Mouse (Mus musculus) spleen, adult 12 weeks (tissue): ENCODE data around the gene Lamp2.
"Not testable (repeated sequence)": the region's sequence is repeated elsewhere in the genome, so short reads cannot be mapped to it uniquely, and the experiment has no call there.

Experiments
- DNase-seq: peaks from one replicate; pipeline ENCODE4 v3.0.0; 2022; ENCODE audit warnings: low spot score

The Lamp2 gene

GRCm38 (mm10) chrX:38455890-38456634 lies at the start of gene Lamp2:
Gene Lamp2, minus strand, starts transcription at chrX:38456454.
- peak; percentile 60 for DNase-seq

DNA sequence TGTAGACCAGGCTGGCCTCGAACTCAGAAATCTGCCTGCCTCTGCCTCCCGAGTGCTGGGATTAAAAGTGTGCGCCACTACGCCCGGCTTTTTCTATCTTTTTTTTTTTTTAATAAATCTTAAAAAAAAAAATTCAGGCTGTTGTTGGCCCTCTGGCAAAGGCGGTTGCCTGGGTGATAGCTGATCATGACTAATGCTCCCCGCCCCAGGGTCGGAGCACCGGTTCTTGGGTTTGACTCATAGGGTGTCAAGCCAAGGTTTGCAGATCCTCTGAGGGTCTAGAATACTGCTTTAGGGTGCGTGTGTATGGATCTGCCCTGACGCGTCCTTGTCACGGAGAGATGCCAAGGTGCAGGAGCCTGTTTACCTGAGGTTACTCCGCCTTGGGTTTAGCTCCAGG lies 48.6 kb upstream of the Lamp2 start:
- DNase-seq: no peak

- DNase-seq: not testable (repeated sequence)
Observed at GRCm38 (mm10) chrX:38502182-38502581, 45.9 kb upstream of the Lamp2 start.

GRCm38 (mm10) chrX:38485464-38485863 lies 29.2 kb upstream of the Lamp2 start:
- not testable (repeated sequence) for DNase-seq

DNA sequence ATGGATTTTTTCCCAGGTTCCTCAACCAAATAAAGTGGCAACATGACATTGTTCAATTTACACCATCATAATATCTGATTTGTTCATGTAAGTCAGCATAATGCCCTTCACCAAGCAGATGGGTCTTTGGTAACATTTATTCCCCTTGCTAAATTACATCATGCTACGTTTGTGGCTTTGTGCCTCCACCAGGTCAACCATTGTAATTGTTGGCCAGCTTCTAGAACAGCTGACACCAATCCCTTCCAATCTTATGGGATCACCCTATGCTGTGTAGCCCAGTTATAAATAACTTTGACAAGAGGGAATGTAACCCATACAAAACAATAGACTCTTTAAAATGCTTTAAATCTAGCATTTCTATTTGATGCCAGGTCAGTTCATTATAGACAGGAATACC lies 22.3 kb upstream of the Lamp2 start:
- no peak for DNase-seq

GRCm38 (mm10) chrX:38473537-38474299 lies 17.5 kb upstream of the Lamp2 start:
- peak; percentile 26 for DNase-seq

- DNase-seq: no peak
Observed at GRCm38 (mm10) chrX:38473164-38473536, 16.9 kb upstream of the Lamp2 start.

DNA sequence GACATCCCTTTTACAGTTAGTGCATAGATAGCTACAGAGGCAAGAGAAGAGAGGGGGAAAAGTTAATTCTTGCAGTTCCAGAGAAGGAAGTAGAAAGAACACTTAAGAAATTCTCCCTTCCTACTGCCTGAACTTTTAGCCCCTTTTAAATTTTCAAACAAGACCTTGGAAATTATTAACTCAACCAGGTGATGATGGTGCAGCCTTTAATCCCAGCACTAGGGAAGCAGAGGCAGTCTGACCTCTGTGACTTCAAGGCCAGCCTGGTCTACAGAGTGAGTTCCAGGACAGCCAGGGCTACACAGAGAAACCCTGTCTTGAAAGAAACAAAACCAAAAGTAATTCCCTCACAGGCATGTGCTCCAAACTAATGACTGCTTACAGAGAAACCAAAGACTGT lies 10.0 kb upstream of the Lamp2 start:
- DNase-seq: no peak

- DNase-seq: no peak
Observed at GRCm38 (mm10) chrX:38463160-38463559, 6.9 kb upstream of the Lamp2 start.

DNA sequence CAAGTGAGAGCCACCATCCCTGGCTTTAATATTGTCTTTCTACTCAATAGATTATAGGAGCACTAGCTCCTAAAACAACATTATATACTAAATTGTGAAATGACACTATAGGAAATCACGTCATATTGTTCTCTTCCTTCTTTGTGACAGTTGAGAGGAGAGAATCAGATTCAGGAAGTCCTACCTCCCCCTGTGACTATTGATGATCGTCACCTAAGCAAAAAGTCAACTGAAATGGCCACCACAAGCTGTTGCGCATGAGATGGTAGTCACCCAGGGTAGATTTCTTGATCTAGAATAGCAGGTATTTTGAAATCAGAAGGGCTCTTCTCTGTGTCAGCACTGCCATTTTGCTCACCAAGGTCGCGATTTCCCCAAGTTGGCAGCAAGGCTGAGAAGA lies 5.8 kb upstream of the Lamp2 start:
- no peak for DNase-seq

DNA sequence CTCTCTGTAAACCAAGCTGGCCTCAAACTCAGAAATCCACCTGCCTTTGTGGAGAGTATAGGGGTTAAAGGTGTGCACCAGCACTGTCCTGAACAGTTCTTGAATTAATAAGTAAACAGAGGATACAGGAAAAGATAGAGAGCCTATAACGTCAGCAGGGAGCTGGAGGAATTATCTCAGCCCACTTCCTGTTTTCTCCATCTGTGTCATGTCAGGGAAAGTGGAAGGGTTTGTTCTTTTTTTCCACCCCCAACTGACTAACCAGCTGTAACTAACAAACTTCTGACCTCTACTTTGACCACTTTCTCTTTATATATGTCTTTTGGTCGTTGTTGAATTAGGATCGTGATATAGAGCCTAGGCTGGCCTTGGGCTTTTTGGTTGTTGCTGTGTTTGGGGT lies 4.6 kb upstream of the Lamp2 start:
- no peak for DNase-seq

- no peak for DNase-seq
Observed at GRCm38 (mm10) chrX:38459076-38459475, 2.8 kb upstream of the Lamp2 start.

GRCm38 (mm10) chrX:38456635-38457006 lies 367 bp upstream of the Lamp2 start:
- no peak for DNase-seq

GRCm38 (mm10) chrX:38455474-38455873 lies 780 bp downstream of the Lamp2 start:
- DNase-seq: no peak

DNA sequence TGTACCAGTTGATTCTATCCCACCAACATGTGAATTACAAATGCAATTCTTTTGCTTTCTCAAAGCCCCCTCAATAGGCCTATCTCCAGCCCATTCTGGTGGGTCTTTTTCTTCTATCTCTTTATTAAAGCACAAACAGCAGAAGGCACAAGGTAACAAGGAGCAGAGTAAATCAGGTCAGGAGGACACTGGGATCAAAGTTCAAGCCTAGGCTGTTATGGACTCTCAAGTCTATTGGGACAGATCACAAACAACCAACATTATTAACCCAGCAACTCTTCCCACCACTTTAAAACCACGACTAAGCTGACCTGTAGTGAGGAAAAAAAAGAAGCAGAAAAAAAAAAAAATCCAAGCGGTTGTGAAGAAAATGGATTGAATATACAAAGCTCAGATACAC lies 1.4 kb downstream of the Lamp2 start:
- no peak for DNase-seq

DNA sequence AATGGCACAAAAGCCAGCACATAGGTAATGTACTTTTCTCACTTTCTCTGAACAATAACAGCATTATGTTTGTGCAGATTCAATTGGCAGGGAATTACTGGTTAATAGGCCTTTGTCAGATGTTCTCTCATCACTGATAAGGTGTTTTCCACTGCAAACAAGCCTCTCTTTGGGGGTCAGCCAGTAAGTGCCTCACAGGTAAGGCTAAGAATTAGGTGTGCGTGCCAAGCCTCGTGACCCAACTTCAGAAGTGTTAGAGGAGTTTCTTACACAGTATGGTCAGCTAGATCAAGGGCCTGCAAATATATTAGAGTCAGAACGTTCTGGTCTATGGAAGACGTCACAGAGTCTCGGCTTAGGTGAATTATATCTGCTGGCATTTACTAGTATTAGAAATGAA lies 2.3 kb downstream of the Lamp2 start:
- no peak for DNase-seq

GRCm38 (mm10) chrX:38450476-38450875 lies 5.8 kb downstream of the Lamp2 start:
- DNase-seq: no peak

- no peak for DNase-seq
Observed at GRCm38 (mm10) chrX:38445705-38446104, 10.5 kb downstream of the Lamp2 start.

- no peak for DNase-seq
Observed at GRCm38 (mm10) chrX:38442425-38442824, 13.8 kb downstream of the Lamp2 start.

DNA sequence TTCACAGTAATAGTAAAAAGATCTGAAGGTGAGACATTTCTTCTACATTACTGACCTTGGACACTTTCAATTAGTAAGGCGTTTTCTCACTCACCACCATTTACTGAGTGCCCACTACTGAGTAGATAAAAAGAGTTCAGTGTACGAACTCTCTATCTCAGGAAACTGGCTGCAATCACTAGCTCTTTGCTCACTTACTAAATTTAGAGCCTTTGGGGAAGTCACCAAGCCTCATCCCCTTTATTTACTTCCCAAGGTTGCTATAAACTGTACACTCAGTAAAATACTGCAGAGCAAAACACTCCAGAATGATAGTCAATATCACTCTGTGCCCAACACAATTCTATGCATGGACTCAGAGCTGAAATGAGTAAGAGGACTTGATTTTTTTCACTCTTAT lies 16.6 kb downstream of the Lamp2 start:
- no peak for DNase-seq

- DNase-seq: peak; percentile 10
Observed at GRCm38 (mm10) chrX:38438147-38438791, 18.0 kb downstream of the Lamp2 start.

GRCm38 (mm10) chrX:38429455-38429854 lies 26.8 kb downstream of the Lamp2 start:
- no peak for DNase-seq

DNA sequence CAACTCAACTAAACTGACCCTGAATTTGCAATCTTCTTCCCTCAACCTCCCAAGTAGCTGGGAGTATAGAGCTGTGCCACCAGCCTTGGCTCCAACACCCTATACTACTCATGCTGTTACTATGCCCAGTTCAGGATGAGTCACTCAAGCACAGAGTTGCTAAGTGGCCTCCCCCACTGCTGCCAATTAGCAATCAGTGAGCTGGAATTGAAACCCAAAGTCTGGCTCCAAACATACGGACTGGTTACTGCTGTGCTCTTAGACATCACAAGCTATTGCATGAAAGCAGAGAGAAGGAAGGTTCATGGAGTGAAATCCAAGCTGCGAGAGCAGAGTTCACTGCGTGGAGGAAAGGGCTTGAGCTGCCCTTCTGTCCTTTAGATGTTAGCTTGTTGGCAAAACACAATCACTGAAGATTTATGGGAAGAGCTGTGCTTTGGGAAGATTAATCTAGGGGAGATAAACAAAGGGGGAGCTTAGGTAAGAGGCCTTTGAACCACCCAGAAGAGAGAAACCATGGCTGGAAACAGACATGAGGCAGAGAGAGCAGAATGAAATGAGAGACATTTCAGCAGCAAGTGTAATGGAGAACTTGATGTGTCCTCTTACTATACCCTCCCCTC lies 27.3 kb downstream of the Lamp2 start:
- no peak for DNase-seq
